Mouse (Mus musculus): ENCODE results near the gene Cmtm2a. TPM values are rescaled to one million over a fixed set of nuclear protein-coding genes. Genes with fewer than 3 reads are reported as not detected.

Gene Cmtm2a
- total RNA-seq, 2 experiments from 2014 or later: not detected

Other genes starting within 250 kb of the Cmtm2a start
- 100 to 1,000 TPM; 163 to 174 TPM for gene Cdh5, start 191.6 kb downstream of the Cmtm2a start, total RNA-seq (2021)
- gene Bean1, start 122.7 kb downstream of the Cmtm2a start, total RNA-seq (2021): 1 to 10 TPM; 1.7 to 2.5 TPM
- gene Tk2, start 44.6 kb downstream of the Cmtm2a start, total RNA-seq (2021): 10 to 100 TPM in 1 of 2 experiments, 1 to 10 TPM in 1; 9.7 to 11.6 TPM
- gene Cklf, start 42.3 kb downstream of the Cmtm2a start, total RNA-seq (2021): 10 to 100 TPM; 16.0 to 19.4 TPM
- not detected for gene Gm45711, start 16.9 kb upstream of the Cmtm2a start, total RNA-seq (2021)
- gene Cmtm1, start 17.0 kb upstream of the Cmtm2a start, total RNA-seq (2021): not detected
- gene Gm11020, start 28.4 kb upstream of the Cmtm2a start, total RNA-seq (2021): not detected
- not detected for gene Cmtm2b, start 29.0 kb upstream of the Cmtm2a start, total RNA-seq (2021)
- 10 to 100 TPM; 70.2 to 71.1 TPM for gene Cmtm3, start 46.2 kb upstream of the Cmtm2a start, total RNA-seq (2021)
- gene Cmtm4, start 102.6 kb upstream of the Cmtm2a start, total RNA-seq (2021): 10 to 100 TPM in 1 of 2 experiments, 1 to 10 TPM in 1; 9.9 to 10.5 TPM
- 100 to 1,000 TPM; 102 to 116 TPM for gene Dync1li2, start 149.9 kb upstream of the Cmtm2a start, total RNA-seq (2021)
- gene Terb1, start 216.7 kb upstream of the Cmtm2a start, total RNA-seq (2021): under 1 TPM; 0.22 to 0.36 TPM
- 10 to 100 TPM; 34.8 to 41.8 TPM for gene Nae1, start 241.5 kb upstream of the Cmtm2a start, total RNA-seq (2021)
- under 1 TPM; 0.64 to 0.80 TPM for gene Car7, start 241.5 kb upstream of the Cmtm2a start, total RNA-seq (2021)

Measured in gastrocnemius, postnatal 4 days (tissue).